Mouse (Mus musculus): Measurements from ENCODE around the gene Sult5a1.

GRCm38 (mm10) chr8:123100288-123100687 lies 57.8 kb downstream of the Sult5a1 start:
- TF ChIP-seq CTCF (IDR thresholded peaks at IDR 0.05; ENCODE audit: low read depth) (no peak), EP300 (IDR thresholded peaks at IDR 0.05; ENCODE audit: low read depth) (no peak)
